Mouse (Mus musculus) lung, postnatal 25 days (tissue): ENCODE data around the gene Slc22a23.

Experiments used
- DNase-seq: peaks from one replicate; pipeline ENCODE4 v3.0.0; 2022; ENCODE audit warnings: low spot score

The Slc22a23 gene

DNA sequence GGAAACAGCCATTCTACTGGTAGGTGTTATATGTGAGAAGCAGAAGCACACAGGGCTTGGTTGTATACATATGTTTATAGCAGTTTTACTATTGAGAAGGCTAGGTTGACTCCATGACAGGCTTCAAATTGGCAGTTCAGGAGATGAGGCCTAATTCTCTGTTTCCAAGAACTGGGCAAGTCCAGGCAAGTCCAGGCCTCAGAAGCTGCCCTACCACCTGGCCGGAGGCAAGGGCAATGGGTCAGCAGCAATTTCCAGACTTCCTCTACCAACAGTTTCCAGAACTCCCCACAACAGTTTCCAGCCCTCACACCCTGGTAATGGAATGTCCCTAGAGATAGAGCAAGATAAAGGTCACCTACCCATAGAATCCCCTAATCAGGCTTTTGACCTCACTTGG is 185.1 kb downstream of the Slc22a23 start:
- no peak for DNase-seq

DNA sequence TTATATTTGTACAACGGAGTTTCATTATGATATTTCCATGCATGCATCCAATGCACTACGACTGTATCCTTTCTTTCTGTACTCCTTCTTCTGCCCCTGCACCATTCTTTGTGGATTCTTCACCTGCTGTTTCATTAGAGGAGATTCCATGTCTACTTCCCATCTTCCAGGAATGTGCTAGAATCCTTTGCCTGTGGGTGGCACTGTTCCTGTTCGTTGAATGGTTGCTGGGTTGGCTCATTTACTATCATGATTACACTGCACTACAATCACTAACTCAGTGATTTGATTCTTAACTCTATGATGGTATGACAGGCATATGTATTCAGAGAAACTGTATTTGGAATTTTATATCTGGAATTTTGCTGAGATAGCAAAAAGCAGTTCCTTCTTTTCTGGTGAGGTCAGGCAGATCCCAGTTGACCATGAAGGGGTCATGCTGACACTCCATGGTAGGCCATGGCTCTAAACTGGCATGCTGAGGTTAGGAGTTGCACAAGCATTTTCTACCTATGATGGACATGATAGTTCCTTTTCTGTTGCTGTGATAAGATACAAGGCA is 187.3 kb downstream of the Slc22a23 start:
- no peak for DNase-seq

DNA sequence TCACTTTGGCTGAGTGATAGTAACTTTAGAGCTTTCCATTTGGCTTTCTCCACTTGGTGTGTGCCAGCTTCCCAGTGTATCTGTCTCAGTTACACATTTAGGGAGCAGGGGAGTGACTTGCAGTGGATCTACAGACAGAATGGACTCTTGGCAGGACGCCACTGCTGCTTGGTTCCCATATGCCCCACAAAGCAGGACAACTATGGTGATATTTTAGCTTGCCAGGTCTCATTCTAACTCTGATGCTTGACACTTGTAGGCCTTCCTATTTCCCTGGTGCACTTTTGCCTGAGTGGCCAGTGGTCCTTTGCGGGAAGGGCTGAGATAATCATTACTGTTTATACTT is 188.2 kb downstream of the Slc22a23 start:
- DNase-seq = no peak

DNA sequence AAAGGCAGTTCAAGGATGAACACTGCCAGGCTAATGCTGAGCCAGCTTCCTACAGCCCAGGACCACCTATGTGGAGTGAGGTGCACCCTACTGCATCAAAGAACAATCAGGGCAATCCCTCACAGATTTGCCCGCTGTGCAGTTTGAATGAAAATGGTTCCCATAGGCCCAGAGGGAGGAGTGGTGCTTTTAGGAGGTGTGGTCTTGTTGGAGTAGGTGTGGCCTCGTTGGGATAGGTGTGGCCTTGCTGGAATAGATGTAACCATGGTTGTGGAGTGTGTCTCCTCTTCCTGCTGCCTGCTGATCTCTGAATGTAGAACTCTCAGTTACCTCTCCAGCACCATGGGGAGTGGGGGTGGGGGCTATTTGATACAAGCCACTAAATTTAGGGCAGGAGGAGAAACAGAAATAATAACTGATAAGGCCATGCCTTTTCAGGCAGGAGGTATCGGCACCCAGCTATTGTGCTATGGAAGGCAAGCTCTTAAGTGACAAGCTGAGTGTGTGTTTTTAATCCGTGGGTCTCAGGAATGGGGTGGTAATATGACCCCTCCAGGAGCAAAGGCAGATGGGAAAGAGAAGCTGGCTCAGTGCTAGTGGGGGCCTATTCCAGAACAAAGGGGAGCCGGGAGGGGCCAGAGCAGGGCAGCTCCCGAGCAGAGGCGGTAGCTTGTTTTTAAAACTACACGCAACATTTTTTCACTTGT is 188.7 kb downstream of the Slc22a23 start:
- no peak for DNase-seq

DNA sequence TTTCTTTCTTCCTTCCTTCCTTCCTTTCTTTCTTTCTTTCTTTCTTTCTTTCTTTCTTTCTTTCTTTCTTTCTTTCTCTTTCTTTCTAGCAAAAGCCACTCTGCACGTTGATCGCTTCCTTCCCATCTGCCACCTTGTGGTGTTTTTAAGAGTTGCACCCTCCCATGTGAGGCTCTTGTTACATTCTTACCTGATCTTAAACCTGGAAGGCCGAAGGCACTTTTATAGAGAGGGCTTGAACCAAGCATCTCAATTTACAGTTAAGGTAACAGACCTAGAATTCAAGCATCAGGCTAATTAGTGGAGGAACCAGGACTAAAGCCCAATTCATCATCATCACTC is 190.1 kb downstream of the Slc22a23 start:
- DNase-seq = peak; percentile 77

- peak; percentile 83 for DNase-seq
Observed at GRCm38 (mm10) chr13:34154217-34154930, 190.6 kb downstream of the Slc22a23 start.

GRCm38 (mm10) chr13:34153254-34154011 is 191.5 kb downstream of the Slc22a23 start:
- DNase-seq = no peak

DNA sequence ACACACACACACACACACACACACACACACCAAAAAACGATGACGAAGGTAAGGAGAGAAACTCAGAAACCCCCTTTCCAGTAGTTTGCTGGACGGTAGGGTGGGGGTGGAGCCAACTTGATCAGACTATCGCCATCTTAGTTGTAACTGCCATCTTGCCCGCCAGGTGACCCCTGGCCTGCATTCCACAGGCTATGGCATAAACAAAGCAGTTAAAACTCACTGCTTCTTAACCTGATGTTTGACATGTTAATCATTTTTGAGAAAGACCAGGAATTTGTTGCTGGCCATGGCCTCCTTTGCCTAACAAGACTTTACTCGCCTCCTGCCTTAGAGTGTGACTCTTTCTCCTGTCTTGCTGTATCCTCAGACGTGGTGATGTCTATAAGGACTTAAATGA is 192.3 kb downstream of the Slc22a23 start:
- DNase-seq = no peak

- DNase-seq = no peak
Observed at GRCm38 (mm10) chr13:34151425-34151824, 193.6 kb downstream of the Slc22a23 start.

GRCm38 (mm10) chr13:34150271-34151027 is 194.5 kb downstream of the Slc22a23 start:
- DNase-seq = no peak

- DNase-seq = no peak
Observed at GRCm38 (mm10) chr13:34149463-34150176, 195.4 kb downstream of the Slc22a23 start.

DNA sequence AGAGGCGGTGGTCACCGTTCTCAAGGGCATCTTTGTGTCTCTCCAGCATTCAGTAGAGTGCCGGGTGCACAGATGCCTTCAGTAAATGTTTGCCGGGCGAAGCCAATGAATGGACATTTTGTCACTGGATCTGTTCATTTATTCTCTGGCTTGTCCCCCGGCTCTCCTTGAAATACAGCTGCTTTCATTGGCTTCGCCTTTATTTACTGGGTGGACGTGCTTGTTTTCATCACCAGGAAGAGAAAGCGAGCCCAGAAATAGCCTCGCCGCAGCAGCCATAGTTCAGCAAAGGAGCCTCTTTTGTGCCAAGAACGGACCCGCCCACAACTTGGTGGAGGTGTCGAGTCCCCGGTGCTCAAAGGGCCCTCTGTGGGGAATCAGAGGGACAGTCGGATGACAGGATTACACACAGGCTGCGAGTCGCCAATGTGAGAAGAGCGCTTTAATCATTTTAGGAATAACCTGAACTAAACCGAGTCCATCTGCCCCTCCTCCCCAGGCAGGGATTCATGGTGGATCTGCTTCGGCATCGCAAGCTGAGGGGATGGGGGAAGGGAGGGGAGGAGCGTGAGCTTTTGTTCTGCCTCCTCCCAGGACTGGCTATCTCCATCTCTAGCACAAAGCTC is 196.1 kb downstream of the Slc22a23 start:
- DNase-seq = peak; percentile 44

DNA sequence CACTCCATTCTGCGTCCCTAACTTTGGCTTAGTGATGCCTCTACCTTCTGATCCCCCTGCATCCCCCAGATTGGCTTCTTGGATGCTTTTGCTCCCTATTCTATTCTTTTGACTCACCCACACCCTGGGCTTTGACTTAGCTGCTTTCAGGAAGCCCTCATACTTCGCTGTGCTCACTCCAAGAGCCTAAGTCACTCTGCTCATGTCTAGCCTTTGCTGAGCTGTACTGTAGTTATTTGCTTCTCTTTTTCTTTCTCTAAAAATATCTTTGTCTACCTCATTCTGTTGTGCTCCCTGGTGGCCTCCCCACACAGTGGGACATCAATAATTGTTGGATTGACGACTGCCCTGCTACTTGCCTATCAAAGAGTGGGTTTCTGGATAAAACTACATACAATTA is 196.8 kb downstream of the Slc22a23 start:
- no peak for DNase-seq

- DNase-seq = no peak
Observed at GRCm38 (mm10) chr13:34146916-34147315, 198.1 kb downstream of the Slc22a23 start.

DNA sequence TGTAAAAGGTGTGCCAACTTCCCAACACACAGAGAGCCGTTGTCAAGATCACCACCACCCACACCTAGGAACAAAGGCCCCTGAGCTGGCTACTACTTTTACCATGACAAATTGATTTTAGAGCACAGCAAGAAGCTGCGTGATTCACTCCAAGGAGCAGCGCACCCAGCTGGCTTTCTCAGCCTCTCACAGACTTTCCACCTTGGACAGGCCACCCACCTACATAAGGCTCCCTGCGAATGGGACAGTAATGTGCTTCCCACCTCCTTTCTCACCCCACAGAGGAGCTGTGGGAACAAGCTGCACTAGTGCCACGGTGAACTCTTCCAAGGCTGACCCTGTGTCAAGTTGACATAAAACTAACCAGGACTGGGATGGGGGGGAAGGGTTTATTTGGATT is 201.6 kb downstream of the Slc22a23 start:
- no peak for DNase-seq

DNA sequence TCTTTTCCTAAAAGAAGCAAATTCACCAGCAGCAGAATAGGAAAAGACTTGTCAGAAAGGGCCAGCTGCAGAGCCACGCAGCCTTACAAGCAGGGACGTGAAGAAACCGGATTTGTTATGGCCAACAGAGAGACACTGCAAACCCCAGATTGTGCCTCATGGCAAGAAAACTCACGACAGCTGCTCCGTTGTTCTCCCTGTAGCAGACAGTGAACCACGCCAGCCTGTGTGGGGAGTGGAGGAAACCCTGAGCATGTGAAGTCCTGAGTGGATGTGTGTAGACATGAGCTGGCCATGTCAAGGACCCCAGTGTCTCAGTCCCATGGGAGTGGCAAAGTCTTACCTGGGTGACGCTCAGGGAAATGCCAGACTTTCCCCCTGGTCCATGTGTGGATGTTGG is 208.4 kb downstream of the Slc22a23 start:
- DNase-seq = no peak

- no peak for DNase-seq
Observed at GRCm38 (mm10) chr13:34134276-34134675, 210.7 kb downstream of the Slc22a23 start.

DNA sequence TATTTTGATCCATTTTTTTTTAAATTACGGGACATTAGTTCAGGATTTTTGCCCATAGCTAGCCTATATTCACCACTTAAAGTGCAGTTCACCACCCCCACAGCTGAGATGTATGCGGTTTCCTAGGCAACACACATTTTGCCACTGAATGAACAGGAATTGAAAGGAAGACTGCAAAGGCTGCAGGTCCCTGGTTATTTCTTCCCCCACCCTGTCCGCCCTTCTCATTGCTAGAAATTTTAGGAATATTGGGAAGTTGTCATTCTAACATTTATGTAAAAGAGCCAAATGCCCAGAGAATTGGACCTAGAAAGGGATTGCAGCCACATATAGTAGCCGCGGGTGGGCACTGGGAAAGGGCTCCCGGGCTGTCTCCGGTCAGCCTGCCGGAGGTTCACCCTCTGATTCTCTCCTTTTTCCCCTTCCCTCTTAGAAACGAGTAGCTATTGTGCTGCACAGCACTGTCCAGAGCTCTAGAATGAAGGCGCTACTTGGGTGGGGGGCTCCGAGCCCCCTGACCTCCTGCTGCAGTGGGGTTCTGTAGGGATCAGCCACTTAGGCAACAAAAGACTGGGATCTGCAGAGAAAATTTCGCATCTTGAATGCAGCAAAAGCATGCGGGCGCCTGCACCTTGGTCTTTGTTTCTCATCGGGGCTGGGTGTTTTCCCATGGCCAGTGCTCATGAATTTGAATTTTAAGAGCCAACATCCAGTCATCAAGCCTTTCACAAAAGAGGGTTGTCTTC is 211.5 kb downstream of the Slc22a23 start:
- DNase-seq = no peak

DNA sequence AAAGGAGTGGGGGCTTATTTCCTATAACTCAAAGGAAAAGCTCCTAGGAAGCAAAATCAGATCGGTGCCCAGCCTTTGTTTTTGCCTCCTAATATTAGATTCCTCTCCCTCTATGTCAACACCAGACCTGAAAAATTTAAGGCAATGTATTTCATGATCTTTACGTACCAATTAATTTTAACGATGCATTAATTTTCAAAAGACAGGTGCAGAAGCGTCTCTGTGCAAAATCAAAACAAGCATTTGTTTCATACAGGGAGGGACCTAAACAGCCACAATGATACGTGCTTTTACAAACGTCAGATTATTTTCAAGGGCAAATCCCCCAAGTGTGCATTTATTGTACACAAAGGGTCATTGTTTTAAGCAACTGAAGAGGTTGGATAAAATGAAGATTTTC is 212.1 kb downstream of the Slc22a23 start:
- no peak for DNase-seq

GRCm38 (mm10) chr13:34132299-34132698 is 212.7 kb downstream of the Slc22a23 start:
- no peak for DNase-seq
